Mouse (Mus musculus) liver, adult 2 months (tissue): ENCODE measurements at regions not wholly inside any gene's neighbourhood (a gene's known extent, or its start where the extent isn't known, plus 50 kb on each side); places are given as distances from the start of the nearest gene placed in this dataset.

Experiments
- CTCF ChIP-seq: fragments of 200-500 bp; IDR thresholded peaks from 2 replicates; pipeline ENCODE4 v1.5.1; 2011; ENCODE audit warnings: low read depth, low read length, control low read depth
- POLR2A ChIP-seq: fragments of 200-500 bp; IDR thresholded peaks from 2 replicates; pipeline ENCODE4 v1.6.1; 2011; ENCODE audit warnings: low read length, control low read depth; ENCODE audit not compliant: insufficient read depth; ENCODE audit errors: extremely low read depth

- TF ChIP-seq CTCF (no peak), POLR2A (no peak)
Observed at GRCm38 (mm10) chrX:121497219-121497618, 900.0 kb downstream of the Nap1l3 start.
